ENCODE assay signal across 15 mouse cellular contexts in genomic region chr2:64947484-64947883, GRCm38 (mm10).
DNase-seq lines count a peak whose midpoint lies in the region; ATAC-seq and TF ChIP-seq lines count a peak whose summit lies in the region.
"Had no signal": no experiment of that assay in that cellular context is flagged by ENCODE, and none has a peak within 500 bp of the region (broad histone marks: within the 10 kb centered on the region; RNA-seq: fewer than 3 reads in every experiment).

No protein-coding gene starts in this region.

- TF ChIP-seq POLR2A in heart, adult 2 months (IDR thresholded peaks at IDR 0.05; ENCODE audit: insufficient read depth, low read depth, low read length), result no peak
- TF ChIP-seq POLR2A in lung, adult 2 months (IDR thresholded peaks at IDR 0.05; ENCODE audit: borderline replicate concordance, extremely low read depth, low read depth, low read length), result no peak

- no peaks in the 10 kb centered on the region for H3K9me3 ChIP-seq in lung, embryonic 15.5 days
- no peaks in the 10 kb centered on the region for H3K9me3 ChIP-seq in E14TG2a.4 (ENCODE audit: low read length)
- no peaks in the 10 kb centered on the region for H3K9me3 ChIP-seq in stomach, postnatal 0 days (ENCODE audit: control insufficient read depth, low read length)
- H3K9me3 ChIP-seq: embryonic facial prominence, embryonic 15.5 days; forebrain, embryonic 10.5 days; limb, embryonic 13.5 days; liver, embryonic 13.5 days had no signal

- H3K27ac ChIP-seq in heart, adult 2 months, result no peak overlapping the region
- H3K27ac ChIP-seq in lung, embryonic 15.5 days, result no peak overlapping the region
- no peak overlapping the region for H3K27ac ChIP-seq in stomach, postnatal 0 days (replicated peaks)
- H3K27ac ChIP-seq: embryonic facial prominence, embryonic 15.5 days; forebrain, embryonic 10.5 days; limb, embryonic 13.5 days; liver, embryonic 13.5 days had no signal

- H3K4me3 ChIP-seq in heart, adult 2 months, result no peak overlapping the region
- no peak overlapping the region for H3K4me3 ChIP-seq in lung, embryonic 15.5 days
- no peak overlapping the region for H3K4me3 ChIP-seq in lung, adult 2 months (replicated peaks; ENCODE audit: extremely low read depth, low read depth, low read length)
- no peak overlapping the region for H3K4me3 ChIP-seq in E14TG2a.4 (replicated peaks; ENCODE audit: low read length)
- H3K4me3 ChIP-seq in stomach, postnatal 0 days (ENCODE audit: low read depth, low read length), result no peak overlapping the region
- H3K4me3 ChIP-seq: embryonic facial prominence, embryonic 15.5 days; forebrain, embryonic 10.5 days; limb, embryonic 13.5 days; liver, embryonic 13.5 days; megakaryocyte, embryonic 14.5 days had no signal

- intact Hi-C loops in heart, adult 2 months (cut with DNase I), result no loop called here

- H3K27me3 ChIP-seq in heart, adult 2 months (ENCODE audit: control insufficient read depth, insufficient read depth, low read length), result no peaks in the 10 kb centered on the region
- H3K27me3 ChIP-seq in lung, embryonic 15.5 days, result no peaks in the 10 kb centered on the region
- no peaks in the 10 kb centered on the region for H3K27me3 ChIP-seq in E14TG2a.4 (ENCODE audit: insufficient read depth, low read length)
- no peaks in the 10 kb centered on the region for H3K27me3 ChIP-seq in stomach, postnatal 0 days (ENCODE audit: control insufficient read depth, insufficient read depth, low read length)
- H3K27me3 ChIP-seq: embryonic facial prominence, embryonic 15.5 days; limb, embryonic 13.5 days; liver, embryonic 13.5 days; megakaryocyte, embryonic 14.5 days had no signal

- H3K4me1 ChIP-seq in heart, adult 2 months (ENCODE audit: control insufficient read depth, insufficient read depth, low read length), result no peaks in the 10 kb centered on the region
- no peaks in the 10 kb centered on the region for H3K4me1 ChIP-seq in lung, embryonic 15.5 days
- H3K4me1 ChIP-seq in lung, adult 2 months (ENCODE audit: control insufficient read depth, insufficient read depth, low read length), result no peaks in the 10 kb centered on the region
- 0 out of 2 replicates have a peak, but pooled peaks cover 3% of the 10 kb centered on the region for H3K4me1 ChIP-seq in E14TG2a.4 (replicated peaks; ENCODE audit: low read depth, low read length)
- H3K4me1 ChIP-seq in stomach, postnatal 0 days (replicated peaks; ENCODE audit: control insufficient read depth, insufficient read depth), result no peaks in the 10 kb centered on the region
- H3K4me1 ChIP-seq: embryonic facial prominence, embryonic 15.5 days; limb, embryonic 13.5 days; liver, embryonic 13.5 days; megakaryocyte, embryonic 14.5 days had no signal

- peak; percentile 9; the same call in 1 of the 2 replicates for TF ChIP-seq CTCF in heart, adult 2 months (IDR thresholded peaks at IDR 0.05)
- no peak for TF ChIP-seq CTCF in lung, adult 2 months (IDR thresholded peaks at IDR 0.05; ENCODE audit: insufficient read depth, low read length)
- peak; percentile 40 for TF ChIP-seq CTCF in E14TG2a.4 (conservative IDR thresholded peaks at IDR 0.05; ENCODE audit: low read length)
- peak; percentile 38; the same call in 1 of the 2 replicates for TF ChIP-seq CTCF in stomach, postnatal 0 days (IDR thresholded peaks at IDR 0.05; ENCODE audit: low read depth)

- 74% methylated on average over 3 of the region's 3 CpGs for WGBS in heart, adult 2 months
- WGBS in lung, embryonic 15.5 days, result 65% methylated on average over 3 of the region's 3 CpGs
- WGBS in lung, adult 2 months, result 68% methylated on average over 3 of the region's 3 CpGs
- 71% methylated on average over 3 of the region's 3 CpGs for WGBS in stomach, postnatal 0 days

- no peak for DNase-seq in heart, adult 2 months
- no peak for DNase-seq in heart, adult 11 months
- no peak for DNase-seq in lung, adult 2 months
- no peak for DNase-seq in stomach, postnatal 0 days (ENCODE audit: low spot score)
- no peak for DNase-seq in left cerebral cortex, adult 18-20 months (ENCODE audit: low spot score in 2 of 2)
- DNase-seq: adrenal gland, postnatal 25 days; cerebellum, adult 11 months; liver, embryonic 13.5 days; thymus, postnatal 4 days had no signal

- no peaks in the 10 kb centered on the region; the same call in 1 of the 2 replicates for H3K79me2 ChIP-seq in heart, adult 2 months (replicated peaks; ENCODE audit: control insufficient read depth, insufficient read depth, low read length)

- H3K4me2 ChIP-seq in lung, embryonic 15.5 days, result no peak overlapping the region
- H3K4me2 ChIP-seq in stomach, postnatal 0 days (replicated peaks; ENCODE audit: low read depth), result no peak overlapping the region
- H3K4me2 ChIP-seq: embryonic facial prominence, embryonic 15.5 days; limb, embryonic 13.5 days; liver, embryonic 13.5 days had no signal

- no peaks in the 10 kb centered on the region for H3K36me3 ChIP-seq in heart, adult 2 months (ENCODE audit: control insufficient read depth, insufficient read depth, low read length)
- H3K36me3 ChIP-seq in lung, embryonic 15.5 days, result no peaks in the 10 kb centered on the region
- no peaks in the 10 kb centered on the region for H3K36me3 ChIP-seq in E14TG2a.4 (ENCODE audit: insufficient read depth, low read length)
- H3K36me3 ChIP-seq in stomach, postnatal 0 days (ENCODE audit: control insufficient read depth, insufficient read depth, low read length), result no peaks in the 10 kb centered on the region
- H3K36me3 ChIP-seq: embryonic facial prominence, embryonic 15.5 days; forebrain, embryonic 10.5 days; limb, embryonic 13.5 days; liver, embryonic 13.5 days had no signal

- no peak overlapping the region for H3K9ac ChIP-seq in heart, adult 2 months (ENCODE audit: low read depth, low read length)
- no peak overlapping the region for H3K9ac ChIP-seq in lung, embryonic 15.5 days
- H3K9ac ChIP-seq in stomach, postnatal 0 days (ENCODE audit: low read length), result no peak overlapping the region
- H3K9ac ChIP-seq: embryonic facial prominence, embryonic 15.5 days; limb, embryonic 13.5 days; liver, embryonic 13.5 days had no signal

- ATAC-seq in lung, embryonic 15.5 days (ENCODE audit: borderline replicate concordance, extremely low read depth, low FRiP score, low TSS enrichment), result 0 out of 2 replicates have a peak, but pooled peaks have one; percentile 14
- no peak for ATAC-seq in stomach, postnatal 0 days (ENCODE audit: low FRiP score, low TSS enrichment)

- no peak for TF ChIP-seq EP300 in heart, adult 2 months (IDR thresholded peaks at IDR 0.05; ENCODE audit: insufficient read depth, low read depth, low read length)
- TF ChIP-seq EP300 in stomach, postnatal 0 days (optimal IDR thresholded peaks at IDR 0.05), result no peak
